Mouse (Mus musculus) cerebellum, adult 2 months (tissue): ENCODE measurements at regions not wholly inside any gene's neighbourhood (a gene's known extent, or its start where the extent isn't known, plus 50 kb on each side); places are given as distances from the start of the nearest gene placed in this dataset.

Source experiments
- CTCF ChIP-seq: fragments of 200-500 bp; IDR thresholded peaks from 2 replicates; pipeline ENCODE4 v1.5.1; 2011; ENCODE audit warnings: low read depth, mild to moderate bottlenecking, control low read depth, low read length, moderate library complexity, borderline replicate concordance; ENCODE audit not compliant: insufficient read depth
- POLR2A ChIP-seq: fragments of 200-500 bp; IDR thresholded peaks from 2 replicates; pipeline ENCODE4 v1.6.1; 2011; ENCODE audit warnings: low read length, control low read depth, borderline replicate concordance; ENCODE audit not compliant: insufficient read depth

GRCm38 (mm10) chr5:39176906-39177305 lies 300.3 kb upstream of the Clnk start:
- TF ChIP-seq CTCF (no peak), POLR2A (no peak)
